Mouse (Mus musculus) heart, adult 18-20 months (tissue): ENCODE data around the gene Parp11. TPM values are rescaled to one million over a fixed set of nuclear protein-coding genes. Genes with fewer than 3 reads are reported as not detected.

Experiments used
- DNase-seq, 2 experiments: peaks; one replicate each; pipeline ENCODE4 v3.0.0; 2021 to 2022; ENCODE audit warnings: mixed read lengths in 1 of 2
- long read RNA-seq, 2 experiments: library from polyadenylated mRNA; stranded (forward); transcript quantifications; one replicate each; pipeline ENCODE4 v2.0.0; 2021
- total RNA-seq, 2 experiments: library from RNA; stranded (reverse); gene quantifications; 2 replicates each; pipeline ENCODE4 v1.2.3; 2021

Gene Parp11
- 1 to 10 TPM; 8.7 to 9.7 TPM for total RNA-seq
- long read RNA-seq, experiment 1, result 0 reads
- long read RNA-seq, experiment 2, result 0 reads

DNA sequence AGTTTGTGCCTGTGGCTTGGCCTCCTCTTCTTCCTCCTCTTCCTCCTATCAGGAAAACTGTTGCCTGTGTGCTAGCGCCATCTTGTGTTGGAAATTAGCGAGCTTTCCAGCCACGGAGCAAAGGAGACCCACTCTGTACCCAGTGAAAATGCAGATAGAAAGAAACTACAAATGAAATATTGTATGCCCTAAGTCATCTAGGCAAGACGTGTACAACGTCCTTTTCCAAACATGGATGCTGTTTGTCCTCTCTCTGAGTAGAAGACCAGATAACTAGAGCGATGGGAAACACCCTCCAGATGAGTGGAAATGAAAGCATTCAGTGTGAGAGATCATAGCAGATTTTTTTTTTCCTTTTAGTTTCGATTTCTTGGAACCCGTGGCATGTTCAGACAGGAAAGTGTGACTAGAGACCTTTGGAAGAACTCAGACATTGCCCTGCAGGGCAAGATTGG, at the start of gene Parp11:
Gene Parp11, plus strand, starts transcription at position 405 of the 455 bp plus-strand sequence.
- peak; percentile 74 to 88 for DNase-seq

DNA sequence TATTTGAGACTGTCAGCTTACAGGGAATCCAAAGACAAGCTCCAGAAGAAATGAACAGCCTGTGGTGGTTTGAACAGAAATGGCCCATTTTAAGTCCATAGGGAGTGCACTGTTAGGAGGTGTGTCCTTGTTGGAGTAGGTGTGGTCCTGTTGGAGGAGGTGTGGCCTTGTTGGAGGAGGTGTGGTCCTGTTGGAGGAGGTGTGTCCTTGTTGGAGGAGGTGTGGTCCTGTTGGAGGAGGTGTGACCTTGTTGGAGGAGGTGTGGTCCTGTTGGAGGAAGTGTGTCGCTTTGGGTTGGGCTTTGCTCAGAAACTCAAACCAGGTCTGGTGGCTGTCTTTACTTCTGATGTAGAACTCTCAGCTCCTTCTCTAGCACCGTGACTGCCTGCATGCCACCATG, 48.6 kb upstream of the Parp11 start:
- no peak for DNase-seq

DNA sequence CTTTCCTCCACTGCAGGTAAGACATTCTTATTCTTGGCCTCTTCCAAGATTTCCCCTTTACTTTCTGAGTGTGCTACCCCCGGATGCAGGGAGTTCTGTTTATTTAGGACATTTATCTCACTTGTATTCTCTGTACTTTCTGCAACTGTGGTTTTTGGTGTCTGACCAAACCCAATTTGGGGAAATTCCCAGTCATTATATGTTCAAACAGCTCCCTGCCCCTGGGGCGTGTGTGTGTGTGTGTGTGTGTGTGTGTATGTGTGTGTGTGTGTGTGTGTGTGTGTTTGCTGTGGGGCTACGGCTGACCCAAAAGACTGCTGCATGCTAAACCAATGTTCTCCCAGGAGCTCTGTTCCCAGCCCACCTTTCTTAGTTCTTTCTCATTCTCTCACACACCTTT, 45.2 kb upstream of the Parp11 start:
- no peak for DNase-seq

DNA sequence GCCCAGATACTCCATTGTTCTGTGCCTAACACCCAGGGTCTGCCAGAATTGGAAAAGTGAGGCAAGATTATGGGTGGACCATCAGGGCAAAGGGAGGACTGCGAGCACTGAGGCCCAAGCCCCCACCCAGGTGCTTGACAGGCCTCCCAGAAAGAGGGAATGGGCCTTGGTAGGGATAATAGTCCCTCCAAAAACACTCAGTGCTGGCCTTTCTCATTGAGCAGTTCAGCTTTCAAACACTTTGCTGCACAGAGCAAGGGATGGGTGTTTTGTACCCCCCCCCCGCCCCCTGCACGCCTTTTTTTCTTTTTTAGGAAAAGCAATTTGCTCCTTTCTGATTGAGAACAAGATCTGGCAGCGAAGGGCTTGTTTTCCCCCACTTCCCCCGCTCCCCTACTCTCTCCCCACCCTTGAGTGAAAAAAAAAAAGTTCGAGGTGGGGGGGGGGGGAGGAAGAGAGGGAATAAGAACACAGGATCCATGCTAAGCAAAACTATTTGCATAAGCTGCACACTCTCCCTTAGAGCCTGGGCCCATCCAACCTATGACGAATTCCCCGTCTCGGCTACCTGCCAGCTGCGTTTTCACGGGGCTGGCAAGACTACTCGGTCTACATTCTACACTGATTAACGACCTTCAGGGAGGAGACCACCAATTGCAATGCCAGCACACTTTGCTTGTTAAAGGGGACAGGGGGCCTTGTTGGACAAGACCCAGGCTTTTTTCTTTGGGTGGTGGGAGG, 42.4 kb upstream of the Parp11 start:
- no peak for DNase-seq

DNA sequence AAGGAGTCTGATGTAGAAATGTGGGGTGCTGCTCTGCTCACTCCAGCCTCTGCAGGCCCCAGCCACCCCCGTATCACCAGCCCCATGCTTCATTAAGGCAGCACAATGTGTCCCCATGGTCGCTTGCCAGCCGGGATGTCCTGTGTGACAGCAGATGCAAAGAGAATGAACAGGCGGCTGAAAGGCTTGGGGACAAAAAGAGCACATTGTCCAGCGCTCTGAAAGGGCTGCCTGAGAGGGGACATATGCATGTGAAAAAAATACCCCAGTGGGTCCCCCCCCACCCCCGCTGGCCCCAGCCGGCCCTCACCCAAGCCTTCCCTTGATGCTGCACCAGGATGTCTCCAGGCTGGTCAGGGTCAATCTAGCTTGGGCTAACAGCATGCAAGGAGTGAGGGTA, 41.0 kb upstream of the Parp11 start:
- no peak for DNase-seq

DNA sequence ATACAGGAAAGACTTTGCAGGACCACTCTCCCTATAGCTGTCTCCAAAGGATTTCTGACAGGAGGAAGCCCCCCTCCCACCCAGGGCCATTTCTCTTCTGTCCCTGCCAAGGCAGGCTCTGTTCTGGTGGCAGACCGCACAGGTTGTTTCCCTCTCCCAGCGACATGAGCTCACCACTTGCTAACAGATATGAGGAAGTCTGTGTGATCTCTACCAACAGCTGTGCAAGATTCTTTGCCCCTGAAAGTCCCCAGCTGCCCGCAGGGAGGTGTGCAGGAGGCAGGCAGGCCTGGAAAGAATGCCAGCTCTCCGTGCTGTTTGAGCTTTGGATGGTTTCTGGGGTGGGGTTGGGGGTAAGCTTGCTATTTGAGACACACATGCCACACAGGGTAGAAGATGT, 38.9 kb upstream of the Parp11 start:
- no peak for DNase-seq

DNA sequence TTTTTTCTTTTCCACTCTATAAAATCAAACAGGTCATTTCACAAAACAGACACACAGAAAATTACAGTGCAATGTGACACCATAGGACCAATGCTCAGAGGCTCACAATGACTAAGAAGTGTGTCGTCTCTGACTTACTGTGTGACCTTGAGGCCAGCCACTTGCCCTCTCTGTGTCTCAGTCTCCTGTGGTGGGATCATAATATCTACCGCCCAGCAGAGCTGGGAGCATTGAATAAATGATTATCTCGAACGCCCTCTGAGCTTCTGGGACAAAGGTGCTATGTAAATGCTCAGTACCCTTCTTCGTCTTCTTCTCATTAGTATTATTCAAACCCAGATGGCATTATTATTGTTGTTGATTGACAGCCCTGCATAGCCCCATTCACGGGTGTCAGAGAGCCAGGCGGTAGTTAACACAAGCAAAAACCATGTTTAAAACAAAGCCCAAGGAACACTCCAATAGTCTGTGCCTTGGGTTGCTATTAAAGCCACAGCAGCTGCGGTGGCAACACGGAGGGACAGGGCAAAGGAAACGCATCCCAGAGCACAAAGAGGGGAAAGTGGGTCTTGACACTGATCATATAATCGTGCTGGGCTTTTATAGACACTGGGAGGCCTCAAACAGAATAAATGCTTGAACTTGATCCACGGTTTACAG, 29.0 kb upstream of the Parp11 start:
- no peak for DNase-seq

DNA sequence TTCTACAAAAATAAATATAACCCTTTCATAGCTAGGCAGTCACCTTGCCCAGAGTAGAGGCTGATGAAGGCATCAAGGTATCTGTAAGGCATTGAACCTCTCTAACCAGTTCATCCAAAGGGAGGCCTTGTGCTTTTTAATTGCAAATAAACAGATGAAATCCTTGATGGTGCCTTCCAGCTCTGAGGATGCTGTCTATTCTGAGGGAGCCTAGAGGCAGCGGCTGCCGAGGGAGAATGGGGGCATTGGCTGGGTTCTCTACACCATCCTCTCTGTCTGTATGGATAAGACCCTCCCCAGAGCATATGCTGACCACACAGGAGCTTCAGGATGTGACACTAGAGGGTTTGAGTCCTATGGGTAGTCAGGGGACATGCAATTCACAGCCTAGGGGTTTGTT, 28.3 kb upstream of the Parp11 start:
- DNase-seq, result no peak

DNA sequence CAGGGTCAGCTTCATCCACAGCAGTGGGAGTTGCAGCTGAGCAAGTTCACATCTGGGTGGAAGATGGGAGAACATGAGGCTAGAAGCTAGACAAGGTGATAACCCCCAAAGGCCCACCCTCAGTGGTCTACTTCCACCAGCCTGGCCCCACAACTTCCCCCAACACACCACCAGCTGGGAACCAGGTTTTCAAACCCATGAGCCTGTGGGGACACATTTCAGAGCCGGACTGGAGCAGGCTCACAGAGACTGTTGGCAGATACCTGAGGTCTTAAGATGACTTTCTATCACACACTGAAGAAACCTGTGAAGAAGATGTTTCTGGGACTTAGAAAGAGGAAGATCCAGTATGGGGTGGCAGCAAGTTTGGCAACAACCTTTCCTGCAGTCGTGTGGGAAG, 26.5 kb upstream of the Parp11 start:
- no peak for DNase-seq

DNA sequence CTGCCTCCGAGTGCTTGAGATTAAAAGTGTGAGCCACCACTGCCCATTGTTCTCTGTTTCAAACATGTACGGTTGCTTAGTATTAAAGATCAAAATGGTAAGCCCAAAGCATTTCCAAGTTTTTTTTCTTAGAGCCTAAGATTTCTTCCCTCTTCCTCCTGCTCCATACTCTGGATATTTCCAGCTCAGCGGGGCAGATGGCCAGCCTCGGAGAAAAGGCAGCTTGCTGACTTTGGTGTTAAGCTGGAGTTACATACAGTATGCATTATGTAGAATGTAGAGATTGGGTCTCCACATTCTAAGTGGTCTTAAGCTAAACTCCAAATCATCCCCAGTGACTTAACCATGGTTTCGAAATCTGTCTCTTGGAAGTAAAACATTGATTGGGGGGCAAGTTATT, 21.5 kb upstream of the Parp11 start:
- no peak for DNase-seq

DNA sequence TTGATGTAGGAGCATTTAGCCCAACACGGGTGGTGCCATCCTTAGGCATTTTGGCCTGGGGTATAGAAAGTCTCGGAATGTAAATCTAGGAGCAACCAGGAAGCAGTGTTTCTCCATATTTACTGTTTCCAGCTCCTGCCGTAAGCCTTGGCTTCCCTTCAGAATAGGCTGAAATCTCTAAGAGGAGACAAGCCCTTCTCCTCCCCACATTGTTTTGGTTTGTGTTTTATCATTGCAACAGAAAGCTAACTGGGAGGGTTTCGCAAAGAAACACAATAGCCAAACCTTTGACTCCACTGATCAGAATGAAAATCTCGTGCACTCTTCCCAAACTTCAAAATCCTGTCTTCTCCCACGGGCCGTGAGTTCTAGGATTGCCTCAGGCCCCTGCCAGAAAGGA, 15.9 kb upstream of the Parp11 start:
- no peak for DNase-seq

DNA sequence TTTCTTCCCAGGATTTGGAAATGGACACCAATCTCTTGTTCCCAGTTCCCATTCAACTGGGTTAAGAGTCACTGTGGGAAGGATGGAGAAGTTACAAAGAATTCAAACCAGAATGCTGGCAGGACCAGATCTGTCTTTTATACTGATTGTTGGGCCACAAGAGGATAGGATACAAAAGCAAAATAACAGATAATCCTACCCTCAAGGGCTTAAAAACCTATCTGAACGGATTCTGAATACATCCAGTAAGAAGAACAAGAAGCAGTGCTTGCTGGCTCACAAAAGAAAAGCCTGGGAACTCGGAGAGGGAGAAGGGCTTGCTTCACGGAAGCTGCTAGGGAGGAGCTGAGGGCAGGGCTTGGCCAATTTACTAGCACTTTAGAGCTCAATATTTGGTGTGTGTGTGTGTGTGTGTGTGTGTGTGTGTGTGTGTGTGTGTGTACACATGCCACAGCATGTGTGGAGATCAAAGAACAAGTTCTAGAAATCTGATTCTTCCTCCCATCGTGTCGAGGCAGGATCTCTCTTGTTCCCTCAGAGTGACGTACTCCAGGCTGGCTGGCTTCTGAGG, 15.4 kb upstream of the Parp11 start:
- no peak for DNase-seq

DNA sequence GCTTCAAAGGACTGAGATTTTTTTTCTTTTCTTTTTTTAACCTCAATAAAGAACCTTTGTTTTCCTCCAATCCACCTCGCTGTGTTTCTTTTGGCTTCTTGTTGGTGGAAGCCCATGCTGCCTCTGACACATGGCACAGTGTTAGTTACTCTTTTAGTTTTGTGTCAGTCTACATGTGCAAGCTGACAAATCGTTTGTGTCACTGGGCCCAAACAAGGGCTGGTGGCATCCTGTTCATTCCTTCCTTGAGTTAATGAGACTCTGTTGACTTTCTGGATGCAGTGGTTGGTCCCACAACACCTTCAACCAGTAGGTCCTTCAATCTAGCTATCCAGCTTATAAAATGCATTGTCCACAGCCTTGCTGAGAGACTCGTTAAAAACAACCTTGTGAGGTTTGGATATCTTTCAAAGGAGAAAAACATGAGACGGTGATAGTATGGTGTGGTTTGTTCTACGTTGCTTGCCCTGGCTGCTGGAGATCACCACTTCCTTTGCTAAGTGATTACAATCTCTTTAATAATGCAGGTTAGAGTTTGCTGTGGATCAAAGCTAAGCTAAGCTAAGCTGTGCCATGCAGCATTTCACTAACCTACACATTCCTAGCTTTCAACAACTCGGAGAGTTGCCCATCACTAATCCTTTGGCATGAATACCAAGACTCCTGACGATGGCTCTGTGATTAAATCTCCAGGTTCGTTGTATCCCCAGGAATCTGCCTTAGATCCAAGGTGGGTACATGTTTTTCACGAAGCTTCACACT, 12.6 kb upstream of the Parp11 start:
- DNase-seq, result no peak

DNA sequence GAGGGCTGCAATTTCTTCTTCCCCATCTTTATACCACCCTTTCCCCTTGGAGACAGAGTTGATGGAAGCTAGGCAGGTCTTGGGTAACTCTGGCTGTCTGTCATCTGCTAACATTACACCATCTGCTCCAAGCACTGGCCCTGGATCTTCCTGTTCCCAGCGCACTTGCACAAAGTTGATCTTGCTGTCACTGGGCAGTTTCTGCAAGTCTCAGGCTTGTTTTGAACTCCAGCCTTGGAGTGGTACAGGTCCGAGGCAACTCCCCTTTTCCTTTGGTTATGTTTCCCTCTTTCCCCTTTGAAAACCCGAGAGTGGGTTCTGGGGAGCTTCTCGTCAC, 12.0 kb upstream of the Parp11 start:
- DNase-seq, result no peak

DNA sequence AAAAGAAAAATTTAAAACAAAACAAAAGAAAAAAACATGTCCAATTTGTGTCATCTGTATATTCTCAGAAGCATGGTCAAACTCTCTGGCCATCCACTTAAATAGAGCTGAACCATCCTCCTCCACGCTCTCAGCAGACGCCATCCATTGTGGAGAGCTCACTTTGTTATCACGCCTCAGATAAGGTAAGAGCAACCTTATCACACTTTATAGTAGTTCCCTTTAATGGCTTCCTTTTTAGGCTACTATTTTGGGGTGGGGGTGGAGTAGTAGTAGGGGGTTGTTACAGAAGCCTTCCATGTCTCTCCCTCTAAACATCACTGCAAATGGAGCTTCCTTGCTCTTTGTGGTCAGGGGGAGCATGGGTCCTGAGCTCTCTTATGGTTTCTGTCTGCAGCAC, 7.6 kb upstream of the Parp11 start:
- no peak for DNase-seq

DNA sequence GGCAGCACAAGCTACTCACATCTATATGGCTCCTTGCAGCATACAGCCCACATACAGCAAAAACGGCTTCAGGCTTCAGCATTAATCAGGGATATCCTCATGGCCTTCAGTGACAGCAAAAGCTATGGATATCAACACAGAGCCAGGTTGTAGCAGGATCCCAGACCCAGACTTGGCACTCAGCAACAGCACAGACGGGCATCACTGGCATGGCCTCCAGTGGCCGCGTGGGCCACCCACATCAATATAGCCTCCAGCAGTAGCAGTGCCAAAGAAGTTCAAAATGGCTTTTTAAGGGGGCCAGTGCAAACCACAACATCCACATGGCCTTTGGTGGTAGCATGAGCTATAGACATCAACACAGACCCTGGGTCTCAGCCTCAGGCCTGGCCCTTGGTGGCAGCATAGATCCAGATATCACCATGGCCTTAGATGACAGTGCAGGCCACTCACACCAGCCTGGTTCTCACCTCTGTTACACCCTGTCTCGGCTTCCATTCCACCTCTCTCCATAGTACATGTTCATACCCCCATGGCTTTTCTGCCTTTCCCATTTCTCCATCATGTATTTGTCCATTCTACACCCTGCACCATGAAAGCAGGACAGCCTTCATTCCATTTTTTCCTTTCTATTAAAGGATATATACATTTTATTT, 7.0 kb upstream of the Parp11 start:
- DNase-seq, result no peak

DNA sequence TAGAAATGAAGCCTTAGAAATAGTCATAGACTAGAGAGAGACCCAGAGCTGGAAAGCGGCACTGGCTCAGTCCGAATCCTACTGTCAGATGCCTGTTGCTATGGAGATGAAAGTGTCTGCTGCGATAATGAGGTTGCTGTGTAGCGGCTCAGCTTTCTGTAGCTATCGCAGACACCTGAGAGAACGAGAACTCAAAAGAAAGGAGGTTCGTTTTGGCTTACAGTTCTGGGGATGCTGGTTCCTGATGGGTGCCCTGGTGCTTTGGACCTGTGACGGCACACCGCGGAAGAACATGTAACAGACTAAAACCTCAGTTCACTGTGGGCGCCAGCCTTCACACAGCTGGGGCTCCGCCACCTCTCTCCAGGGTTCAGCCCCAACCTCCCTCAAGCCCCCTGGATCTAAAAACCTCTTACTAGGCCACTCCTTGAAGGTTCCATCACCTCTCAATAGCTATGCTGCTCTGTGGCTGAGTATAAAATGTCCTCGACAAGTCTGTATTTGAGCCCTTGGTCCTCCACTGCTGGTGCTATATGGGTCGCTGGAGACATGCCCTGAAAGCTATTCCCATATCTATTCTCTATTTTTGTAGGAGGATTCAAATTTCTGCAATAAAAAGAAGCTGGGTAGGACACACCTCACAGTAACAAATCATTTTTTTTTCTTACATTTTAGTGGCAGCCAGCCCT, 6.1 kb upstream of the Parp11 start:
- DNase-seq, result no peak

DNA sequence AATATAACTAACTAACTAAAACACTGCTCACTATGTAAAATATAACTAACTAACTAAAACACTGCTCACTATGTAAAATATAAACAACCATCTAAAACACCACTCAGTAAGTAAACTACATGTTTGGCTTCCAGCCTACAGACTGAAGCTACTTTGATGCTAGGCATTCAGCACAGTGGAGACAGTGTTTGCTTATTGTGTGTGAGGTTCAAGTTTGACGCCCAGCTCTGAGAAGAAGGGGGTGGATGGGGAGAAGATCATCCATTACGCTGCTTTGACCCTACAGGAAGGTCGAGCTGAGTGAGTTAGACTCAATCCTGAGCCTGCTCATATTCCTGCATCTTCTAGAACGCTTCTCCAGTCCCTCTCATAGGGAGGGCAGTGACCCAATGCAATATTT, 4.1 kb upstream of the Parp11 start:
- no peak for DNase-seq

DNA sequence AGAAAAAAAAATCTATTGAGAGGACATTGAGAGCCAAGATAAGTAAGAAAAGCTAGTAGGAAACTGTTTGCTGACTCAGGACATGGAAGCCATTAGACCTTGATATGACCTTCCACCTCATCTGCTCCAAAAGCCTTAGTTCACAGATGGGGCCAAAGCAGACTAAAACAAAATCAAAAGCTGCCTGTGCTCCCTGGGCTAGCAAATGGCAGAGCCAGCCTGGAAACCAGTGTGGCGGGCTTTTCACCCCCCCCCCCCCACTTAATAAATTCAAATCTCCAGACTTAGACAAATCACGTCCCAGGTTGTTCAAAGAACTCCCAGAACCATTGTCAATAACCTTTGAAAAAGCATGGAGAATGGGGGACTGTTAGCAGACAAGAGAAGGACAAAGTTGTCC, 2.7 kb upstream of the Parp11 start:
- no peak for DNase-seq

DNA sequence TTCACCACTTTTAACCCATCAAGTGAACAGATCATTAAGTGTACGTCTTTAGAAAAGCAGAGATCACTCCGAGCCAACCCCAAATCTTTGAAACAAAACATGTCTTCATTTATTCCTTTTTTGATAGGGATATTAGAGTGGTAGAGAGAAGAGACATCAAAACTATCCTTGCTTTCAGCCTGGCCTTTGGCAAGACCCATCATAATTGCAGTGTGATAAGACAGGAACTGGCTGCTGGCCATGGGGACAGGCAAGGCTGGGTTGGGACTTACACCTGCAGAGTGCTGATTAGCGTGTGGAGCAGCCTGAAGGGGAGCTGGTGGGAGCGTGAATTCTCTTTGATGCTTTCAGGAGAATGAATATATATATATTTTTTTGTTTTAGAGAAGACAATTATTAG, 2.2 kb upstream of the Parp11 start:
- peak; percentile 28 to 30 for DNase-seq

DNA sequence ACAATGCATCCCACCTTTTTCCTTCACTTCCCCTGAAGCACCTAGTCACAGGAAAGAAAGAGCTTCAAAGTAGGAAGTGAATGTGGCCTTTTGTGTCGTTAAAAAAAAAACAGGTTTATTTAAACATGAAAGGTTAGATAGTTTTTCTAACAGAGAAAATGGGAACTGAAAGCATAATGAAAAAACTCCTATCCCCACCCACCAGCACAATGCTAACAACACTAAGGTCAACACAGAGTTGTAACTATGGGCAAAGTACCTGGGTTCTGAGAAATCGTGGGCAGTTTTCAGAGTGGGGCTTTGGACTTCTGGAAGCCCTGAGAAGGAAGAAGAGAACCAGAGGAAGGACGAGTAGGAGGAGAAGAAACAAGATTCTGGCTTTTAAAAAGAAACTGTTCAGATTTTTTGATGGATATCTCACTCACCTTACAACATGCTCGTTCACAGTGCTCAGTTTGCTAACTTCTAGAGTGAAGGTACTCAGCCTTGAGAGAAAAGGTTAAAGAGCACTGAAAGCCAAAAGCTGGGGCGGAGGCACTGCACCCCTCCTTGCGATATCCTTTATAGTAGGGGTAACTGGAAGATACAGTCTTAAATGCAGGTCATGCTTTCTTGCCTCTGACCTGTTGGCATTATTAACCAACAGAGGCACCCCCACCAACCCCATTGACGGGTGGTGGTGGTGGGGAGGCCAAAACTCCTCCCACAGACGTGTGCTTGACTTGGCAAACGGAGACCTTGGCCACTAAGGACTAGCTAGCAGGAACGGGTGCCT, 1.2 kb downstream of the Parp11 start:
- DNase-seq, result no peak
